Mouse (Mus musculus) ovary, adult 10 weeks (tissue): ENCODE measurements around the gene Eri3. TPM values are rescaled to one million over a fixed set of nuclear protein-coding genes. Genes with fewer than 3 reads are reported as not detected.

Experiments
- polyA plus RNA-seq: library from polyadenylated mRNA; stranded (reverse); fragments of 350-450 nt; fragmentation: Illumina TruSeq; extraction: RNeasy Lipid Tissue Mini Kit (QIAGEN cat#74804); gene quantifications from one replicate; pipeline ENCODE4 v1.2.3, GENCODE M21; 2014

Gene Eri3
- 11.3 TPM for polyA plus RNA-seq

GRCm38 (mm10) chr4:117550140-117550851 lies at the start of gene Eri3:
Gene Eri3 (plus strand): TSS chr4:117550365.

GRCm38 (mm10) chr4:117681931-117682461 lies 131.8 kb downstream of the Eri3 start, which contains the start of gene Dmap1:
Gene Dmap1 (minus strand): TSS chr4:117682273.

Other genes starting within 250 kb of the Eri3 start
- 10.7 TPM for gene Rnf220, start 53.3 kb upstream of the Eri3 start, polyA plus RNA-seq
- 1.0 TPM for gene Dmap1, start 131.9 kb downstream of the Eri3 start, polyA plus RNA-seq
- gene Gm12845, start 174.0 kb downstream of the Eri3 start, polyA plus RNA-seq, result 0.26 TPM
- 2.7 TPM for gene Klf17, start 215.3 kb downstream of the Eri3 start, polyA plus RNA-seq